Mouse (Mus musculus) testis, adult 2 months (tissue): ENCODE results near the gene Dll4. TPM values are rescaled to one million over a fixed set of nuclear protein-coding genes. Genes with fewer than 3 reads are reported as not detected.

ENCODE experiments used
- H3K27ac ChIP-seq: fragments of 200-500 bp; 2 replicates; pipeline ENCODE4 v1.5.1; 2012; ENCODE audit warnings: low read depth, low read length; ENCODE audit not compliant: control insufficient read depth, insufficient read depth
- H3K27me3 ChIP-seq: fragments of 200-500 bp; 2 replicates; pipeline ENCODE4 v1.6.1; 2012; ENCODE audit warnings: mild to moderate bottlenecking, low read length, moderate library complexity; ENCODE audit not compliant: control insufficient read depth, insufficient read depth
- H3K36me3 ChIP-seq: fragments of 200-500 bp; 2 replicates; pipeline ENCODE4 v1.6.1; 2012; ENCODE audit warnings: mild to moderate bottlenecking, low read length; ENCODE audit not compliant: control insufficient read depth, insufficient read depth
- H3K4me1 ChIP-seq: fragments of 200-500 bp; 2 replicates; pipeline ENCODE4 v1.6.1; 2012; ENCODE audit warnings: low read length; ENCODE audit not compliant: control insufficient read depth, insufficient read depth
- H3K4me3 ChIP-seq: fragments of 200-500 bp; 2 replicates; pipeline ENCODE4 v1.5.1; 2012; ENCODE audit warnings: low read depth, mild to moderate bottlenecking, low read length, moderate library complexity, mixed read lengths; ENCODE audit not compliant: control insufficient read depth
- CTCF ChIP-seq: fragments of 200-500 bp; IDR thresholded peaks from 2 replicates; pipeline ENCODE4 v1.5.1; 2012; ENCODE audit warnings: low read depth, mild to moderate bottlenecking, inconsistent platforms, low read length, moderate library complexity; ENCODE audit not compliant: control insufficient read depth, insufficient read depth, insufficient replicate concordance
- POLR2A ChIP-seq: fragments of 200-500 bp; IDR thresholded peaks from 2 replicates; pipeline ENCODE4 v1.6.1; 2012; ENCODE audit warnings: low read depth, mild to moderate bottlenecking, inconsistent platforms, low read length, moderate library complexity; ENCODE audit not compliant: control insufficient read depth
- polyA plus RNA-seq: library from polyadenylated mRNA; depleted of rRNA; stranded (reverse); fragments of >200 nt; gene quantifications from 2 replicates; pipeline ENCODE4 v1.2.3, GENCODE M21; 2012

Gene Dll4
- polyA plus RNA-seq, 1 experiment: 0.54 TPM

GRCm38 (mm10) chr2:119329123-119329817 is 3.7 kb downstream of the Dll4 start:
- Histone ChIP-seq H3K36me3 (no peaks in the 10 kb centered on the region), H3K4me3 (no peak overlapping the region), H3K4me1 (peaks cover 22% of the 10 kb centered on the region), H3K27ac (no peak overlapping the region), H3K27me3 (no peaks in the 10 kb centered on the region; the same call in 1 of the 2 replicates)
- TF ChIP-seq POLR2A (no peak), CTCF (no peak)

- Histone ChIP-seq H3K36me3 (no peaks in the 10 kb centered on the region), H3K27ac (no peak overlapping the region), H3K4me1 (peaks cover 9% of the 10 kb centered on the region), H3K4me3 (no peak overlapping the region), H3K27me3 (no peaks in the 10 kb centered on the region; the same call in 1 of the 2 replicates)
- TF ChIP-seq CTCF (no peak), POLR2A (no peak)
These were observed 5.2 kb downstream of the Dll4 start for GRCm38 (mm10) chr2:119330795-119331194.

- H3K4me1 ChIP-seq: peaks cover 3% of the 10 kb centered on the region; the same call in 1 of the 2 replicates
- no peaks in the 10 kb centered on the region for H3K27me3 ChIP-seq
- no peak overlapping the region for H3K4me3 ChIP-seq
- H3K27ac ChIP-seq: no peak overlapping the region
- no peak for TF ChIP-seq POLR2A
- TF ChIP-seq CTCF: no peak
- no peaks in the 10 kb centered on the region for H3K36me3 ChIP-seq
These were observed 6.6 kb downstream of the Dll4 start for GRCm38 (mm10) chr2:119332177-119332661.

- no peak overlapping the region for H3K27ac ChIP-seq
- no peaks in the 10 kb centered on the region for H3K27me3 ChIP-seq
- H3K4me3 ChIP-seq: no peak overlapping the region
- TF ChIP-seq CTCF (no peak), POLR2A (no peak)
- H3K4me1 ChIP-seq: peaks cover 7% of the 10 kb centered on the region; the same call in 1 of the 2 replicates
- H3K36me3 ChIP-seq: no peaks in the 10 kb centered on the region
These were observed 8.6 kb downstream of the Dll4 start for GRCm38 (mm10) chr2:119334135-119334534.

- Histone ChIP-seq H3K36me3 (no peaks in the 10 kb centered on the region), H3K4me3 (no peak overlapping the region), H3K27ac (no peak overlapping the region), H3K4me1 (peaks cover 7% of the 10 kb centered on the region; the same call in 1 of the 2 replicates), H3K27me3 (no peaks in the 10 kb centered on the region)
- no peak for TF ChIP-seq POLR2A
- TF ChIP-seq CTCF: no peak
These were observed 9.5 kb downstream of the Dll4 start for GRCm38 (mm10) chr2:119334964-119335525.

GRCm38 (mm10) chr2:119335535-119335934 is 10.0 kb downstream of the Dll4 start:
- Histone ChIP-seq H3K27ac (no peak overlapping the region), H3K36me3 (no peaks in the 10 kb centered on the region), H3K4me1 (peaks cover 7% of the 10 kb centered on the region; the same call in 1 of the 2 replicates), H3K27me3 (no peaks in the 10 kb centered on the region), H3K4me3 (no peak overlapping the region)
- TF ChIP-seq CTCF (no peak), POLR2A (no peak)

GRCm38 (mm10) chr2:119336002-119336401 is 10.4 kb downstream of the Dll4 start:
- no peaks in the 10 kb centered on the region for H3K36me3 ChIP-seq
- no peak for TF ChIP-seq CTCF
- no peak for TF ChIP-seq POLR2A
- H3K27me3 ChIP-seq: no peaks in the 10 kb centered on the region
- H3K27ac ChIP-seq: no peak overlapping the region
- H3K4me1 ChIP-seq: peaks cover 7% of the 10 kb centered on the region; the same call in 1 of the 2 replicates
- H3K4me3 ChIP-seq: no peak overlapping the region
